Mouse (Mus musculus): ENCODE results near the gene Troap.

- no peak for TF ChIP-seq TCF3 (IDR thresholded peaks at IDR 0.05; ENCODE audit: insufficient read length, low read depth)
- TF ChIP-seq CEBPB (IDR thresholded peaks at IDR 0.05; ENCODE audit: insufficient read depth, poor library complexity, severe bottlenecking), result no peak
- TF ChIP-seq TCF12 (IDR thresholded peaks at IDR 0.05; ENCODE audit: insufficient read depth, poor library complexity, severe bottlenecking), result no peak
- no peak for TF ChIP-seq POLR2A (IDR thresholded peaks at IDR 0.05; ENCODE audit: insufficient read length, low read depth)
- no peak for TF ChIP-seq USF1 (IDR thresholded peaks at IDR 0.05; ENCODE audit: low read depth)
- TF ChIP-seq POLR2AphosphoS2 (IDR thresholded peaks at IDR 0.05; ENCODE audit: insufficient read length, low read depth), result no peak
- no peak for TF ChIP-seq MYOG (IDR thresholded peaks at IDR 0.05; ENCODE audit: control insufficient read depth in 1 of 3, insufficient read depth in 1 of 3, insufficient read length in 2 of 3, low read depth in 2 of 3)
- TF ChIP-seq REST (IDR thresholded peaks at IDR 0.05; ENCODE audit: insufficient read depth, insufficient read length), result no peak
- no peak for TF ChIP-seq MYOD1 (IDR thresholded peaks at IDR 0.05; ENCODE audit: control insufficient read depth in 1 of 3, insufficient read length in 2 of 3, low read depth in 2 of 3)
These were observed 24.7 kb upstream of the Troap start for GRCm38 (mm10) chr15:99049473-99050253.
